Mouse (Mus musculus): Measurements from ENCODE around the gene St3gal3.

St3gal3 gene

DNA sequence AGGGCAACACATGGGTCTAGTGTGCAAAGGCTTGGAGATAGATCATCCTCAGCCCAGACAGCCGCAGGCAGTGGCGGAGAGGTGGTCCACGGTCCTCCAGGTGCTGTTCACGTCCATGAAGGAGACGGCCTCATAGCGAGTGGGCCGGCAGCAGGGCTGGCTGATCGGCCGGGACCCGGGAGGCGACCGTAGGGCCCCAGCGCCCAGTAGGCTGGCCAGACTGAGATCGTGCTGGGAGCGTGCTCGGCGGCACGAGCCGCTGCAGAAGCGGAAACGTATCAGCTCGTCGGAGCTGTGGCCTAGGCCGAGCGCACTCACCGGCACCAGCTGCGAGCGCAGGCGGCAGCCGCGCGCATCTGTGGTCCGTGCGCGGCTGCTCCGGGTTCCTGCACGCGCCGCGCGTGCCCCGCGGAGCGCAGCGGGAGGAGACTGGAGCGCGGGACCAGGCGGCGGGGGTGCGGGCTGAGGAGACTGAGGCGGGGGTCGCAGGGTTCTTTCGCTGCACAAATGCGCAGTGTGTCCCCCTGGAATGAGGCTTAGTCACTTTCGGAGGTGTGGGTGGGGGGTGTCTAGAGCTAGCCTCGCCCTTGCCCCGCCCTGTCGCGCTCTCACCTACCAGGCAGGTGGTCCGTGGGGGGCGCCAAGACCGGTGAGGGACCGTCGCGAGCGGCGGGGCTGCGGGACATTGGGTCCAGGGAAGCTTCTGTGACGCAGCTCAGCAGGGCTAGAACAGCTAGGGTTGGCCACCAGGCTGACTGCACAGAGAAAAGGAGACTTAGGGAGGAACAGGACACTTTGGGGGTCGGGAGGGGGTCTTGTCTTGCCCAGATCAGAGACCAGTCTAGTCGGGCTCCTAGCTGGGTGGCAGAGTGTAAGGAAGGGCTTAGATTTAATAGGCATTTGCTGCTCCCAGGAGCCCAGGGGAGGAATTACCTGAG is 207.9 kb downstream of the St3gal3 start:
- DNase-seq (ENCODE audit: low read depth, low spot score), result no peak

DNA sequence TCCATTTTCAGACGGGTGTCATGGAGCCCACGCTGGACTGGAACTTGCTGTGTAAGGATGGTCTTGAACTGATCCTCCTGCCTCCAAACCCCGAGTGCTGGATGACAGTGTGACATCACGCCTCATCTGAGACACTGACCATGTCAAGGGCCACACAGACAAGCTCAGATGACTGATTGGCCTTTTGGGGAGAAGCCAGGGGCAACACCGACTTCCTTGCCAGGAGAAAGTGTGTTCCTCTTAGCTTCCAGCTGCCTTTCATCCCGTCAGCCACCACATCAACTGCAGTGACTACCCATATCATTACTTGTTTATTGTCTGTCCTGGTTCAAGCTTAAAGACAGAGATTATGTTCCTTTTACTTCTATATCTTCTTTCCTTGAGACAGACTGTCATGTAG is 209.8 kb downstream of the St3gal3 start:
- no peak for DNase-seq (ENCODE audit: low read depth, low spot score)

DNA sequence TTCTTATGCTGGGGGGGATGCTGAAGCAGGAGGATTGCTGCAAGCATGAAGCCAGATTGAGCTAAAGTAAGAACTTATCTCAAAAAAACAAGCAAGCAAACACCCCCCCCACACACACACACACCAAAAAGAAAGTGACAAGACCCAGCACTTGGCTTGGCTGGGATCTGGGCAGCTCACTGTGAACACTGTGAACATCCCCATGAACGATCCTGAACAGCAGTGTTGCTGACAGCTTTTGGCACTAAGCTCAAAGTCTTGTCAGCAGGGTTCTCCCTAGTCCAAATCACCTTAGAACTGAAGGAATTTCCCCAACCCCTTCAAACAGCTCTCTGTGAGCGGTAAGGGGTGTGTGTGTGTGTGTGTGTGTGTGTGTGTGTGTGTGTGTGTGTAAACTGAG is 211.3 kb downstream of the St3gal3 start:
- no peak for DNase-seq (ENCODE audit: low read depth, low spot score)

DNA sequence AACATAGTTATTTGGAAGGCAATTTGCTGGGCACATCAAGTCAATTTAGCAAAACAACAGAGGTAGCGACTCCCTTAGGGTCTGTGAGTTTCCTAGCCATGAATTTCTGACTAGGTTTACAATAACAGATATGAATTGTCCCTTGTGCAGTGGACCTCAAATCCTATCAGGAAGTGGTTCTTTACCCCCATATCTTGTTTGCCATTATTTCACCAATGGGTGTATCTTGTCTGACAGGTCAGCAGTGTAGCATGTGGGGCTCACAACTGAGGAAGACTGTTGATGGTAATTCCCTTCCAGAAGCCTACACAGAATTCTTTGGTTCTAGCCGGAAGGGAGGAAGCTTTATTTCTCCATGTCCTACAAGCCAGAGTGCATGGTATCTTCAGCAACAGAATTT is 213.4 kb downstream of the St3gal3 start:
- DNase-seq (ENCODE audit: low read depth, low spot score), result no peak

DNA sequence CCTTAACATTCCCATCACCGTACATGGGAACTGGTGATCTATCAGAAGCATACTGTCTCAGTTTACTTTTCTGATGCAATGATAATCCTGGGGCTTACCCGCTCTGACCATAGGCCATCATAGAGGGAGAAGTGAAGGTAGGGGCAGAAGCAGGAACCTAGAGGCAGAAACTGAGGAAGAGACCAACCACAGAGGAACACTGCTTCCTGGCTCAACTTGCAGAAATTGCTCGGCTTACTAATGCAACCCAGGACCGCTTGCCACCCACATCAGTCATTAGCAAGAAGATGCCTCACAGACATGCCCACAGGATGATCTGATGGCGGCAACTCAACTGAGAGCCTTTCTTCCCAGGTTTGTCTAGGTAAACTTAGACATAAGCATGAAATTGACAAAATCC is 216.0 kb downstream of the St3gal3 start:
- no peak for DNase-seq (ENCODE audit: low read depth, low spot score)

DNA sequence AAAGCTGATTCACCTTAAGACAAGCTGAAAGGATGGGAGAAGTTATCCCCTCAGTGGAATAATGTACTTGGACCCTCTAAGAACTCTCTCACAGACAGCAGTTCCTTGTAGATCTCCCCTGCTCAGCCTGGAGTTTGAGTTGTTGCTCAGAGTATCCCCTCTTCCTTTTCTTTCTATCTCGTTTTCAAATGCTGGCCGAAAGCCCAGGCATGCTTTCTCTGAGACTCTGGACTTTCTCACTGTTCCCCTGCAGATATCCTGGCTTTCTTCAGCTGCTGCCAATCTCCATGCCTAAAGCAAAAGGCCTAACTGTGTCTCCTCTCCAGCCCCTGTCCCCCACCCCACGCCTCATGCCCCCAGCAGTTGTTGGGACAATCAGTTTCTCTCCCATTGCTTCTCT is 216.5 kb downstream of the St3gal3 start:
- no peak for DNase-seq (ENCODE audit: low read depth, low spot score)

DNA sequence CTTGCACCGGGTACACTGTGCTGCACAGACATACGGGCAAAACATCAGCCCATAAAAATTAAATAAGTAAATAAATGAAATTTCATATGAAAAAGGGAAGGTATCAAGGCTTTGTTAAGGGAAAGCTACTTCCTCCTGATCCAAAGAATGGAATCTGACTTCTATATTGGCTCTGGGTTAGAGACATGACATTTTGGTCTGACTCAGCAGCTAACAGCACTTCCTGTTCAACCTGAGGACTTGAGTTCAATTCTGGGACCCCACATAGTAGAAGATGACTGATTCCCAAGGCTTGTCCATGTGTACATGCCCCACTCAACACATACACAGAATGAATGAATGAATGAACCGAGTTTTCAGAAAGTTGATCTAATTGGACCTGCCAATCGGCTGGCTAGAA is 216.9 kb downstream of the St3gal3 start:
- no peak for DNase-seq (ENCODE audit: low read depth, low spot score)

DNA sequence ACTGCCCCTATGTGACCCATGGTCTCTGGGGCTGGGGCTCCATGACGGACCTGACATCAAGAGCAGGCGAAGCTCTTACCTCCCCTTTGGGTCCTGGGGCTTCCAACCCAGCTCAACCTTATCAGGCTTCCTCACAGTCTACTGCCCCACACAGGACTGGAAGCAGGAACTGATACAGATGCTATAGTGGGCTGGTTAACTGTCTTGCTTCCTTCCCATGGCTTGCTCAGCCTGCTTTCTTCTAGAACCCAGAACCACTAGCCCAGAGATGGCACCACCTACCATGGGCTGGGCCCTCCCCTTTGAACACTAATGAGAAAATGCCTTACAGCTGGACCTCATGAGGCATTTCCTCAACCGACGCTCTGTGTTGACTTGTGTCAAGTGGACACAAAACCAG is 217.3 kb downstream of the St3gal3 start:
- DNase-seq (ENCODE audit: low read depth, low spot score), result no peak

DNA sequence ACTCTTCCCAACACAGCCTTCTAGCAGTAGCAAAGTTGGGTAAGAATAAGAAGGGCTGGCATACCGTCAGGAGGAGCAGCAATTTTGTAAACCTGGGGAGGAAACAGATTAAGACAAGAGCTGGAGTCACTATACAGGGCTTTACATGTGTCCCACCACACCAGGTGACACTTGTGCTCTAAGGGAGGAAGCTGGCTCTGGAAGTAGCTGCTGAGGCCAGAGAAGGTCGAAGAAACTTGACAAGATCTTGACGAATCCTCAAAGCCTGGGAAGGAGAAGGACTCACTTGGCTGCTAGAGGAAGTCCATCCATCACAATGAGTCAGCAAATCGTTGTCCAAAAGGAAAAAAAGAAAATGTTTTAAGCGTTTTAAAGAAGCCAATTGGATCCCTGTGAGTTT is 218.3 kb downstream of the St3gal3 start:
- DNase-seq (ENCODE audit: low read depth, low spot score), result no peak

DNA sequence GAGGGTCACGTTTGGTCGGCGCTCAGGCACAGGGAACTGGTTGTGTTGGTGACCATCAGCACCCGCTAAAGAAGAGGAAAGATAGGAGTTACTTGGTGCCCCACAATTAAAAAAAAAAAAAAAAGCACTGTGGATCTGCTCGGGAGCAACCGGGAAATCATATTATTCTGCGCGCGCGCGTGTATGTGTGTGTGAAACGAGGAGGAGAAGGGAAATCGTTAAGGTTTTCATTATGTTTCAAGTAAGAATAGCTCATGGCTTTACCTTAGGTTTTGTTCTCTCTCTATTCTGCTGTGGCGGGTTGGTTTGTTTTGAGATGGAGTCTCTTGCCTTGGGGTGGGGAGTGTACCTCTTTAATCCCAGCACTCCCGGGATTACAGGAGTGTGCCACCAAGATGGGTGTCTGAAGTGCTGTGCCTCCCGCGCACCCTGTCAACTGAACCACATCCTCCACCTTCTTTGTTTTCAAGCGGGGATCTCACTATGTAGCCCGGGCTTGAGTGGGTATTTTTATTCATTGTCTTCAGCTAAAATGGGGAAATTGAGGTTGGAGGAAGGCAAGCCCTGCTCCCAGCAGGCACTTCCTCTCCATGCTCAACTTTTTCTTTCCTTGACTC is 219.1 kb downstream of the St3gal3 start:
- DNase-seq (ENCODE audit: low read depth, low spot score), result no peak

DNA sequence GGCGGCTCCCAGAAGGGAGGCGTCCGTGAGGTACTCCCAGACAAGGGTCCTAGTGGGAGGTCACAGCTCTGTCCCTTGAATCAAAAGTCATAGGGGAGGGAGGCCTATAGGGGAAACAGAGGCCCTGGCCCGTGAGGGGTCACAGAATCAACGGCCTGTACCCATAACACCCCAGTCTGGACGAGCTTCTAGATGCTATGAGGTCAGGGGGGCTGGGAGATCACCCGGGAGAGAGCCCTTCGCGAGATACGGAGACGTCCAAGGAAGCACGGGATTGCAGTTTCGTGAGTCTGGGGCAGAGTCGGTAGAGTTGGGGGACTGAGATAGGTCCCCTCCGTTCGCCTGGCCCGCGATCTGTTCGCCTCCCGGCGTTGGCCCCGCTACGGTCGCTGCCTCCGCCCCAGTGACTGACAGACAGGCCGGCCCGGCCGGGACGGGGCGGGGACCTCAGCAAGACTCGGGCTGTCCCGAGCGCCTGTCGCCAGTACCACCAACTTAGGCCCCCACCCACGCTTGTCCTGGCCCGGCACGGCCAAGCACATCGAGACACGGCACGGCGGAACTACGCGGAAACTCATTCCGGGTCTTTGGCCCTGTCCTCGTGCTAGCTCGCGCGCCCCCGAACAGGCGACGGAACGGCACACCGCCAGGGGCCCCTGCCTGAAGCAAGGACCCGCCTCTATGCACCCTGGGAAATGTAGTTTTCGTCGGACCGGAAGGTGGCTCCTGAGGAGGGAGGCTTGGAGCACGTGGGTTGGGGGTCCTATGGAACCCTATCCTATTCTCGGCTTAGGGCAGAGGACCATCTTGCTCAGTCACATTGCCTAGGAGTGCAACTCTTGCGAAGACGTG is 219.9 kb downstream of the St3gal3 start, which contains the start of gene Ipo13:
TSS of gene Ipo13 (minus strand) at position 409 of the 852 bp plus-strand sequence.
- DNase-seq (ENCODE audit: low read depth, low spot score), result peak; percentile 91

DNA sequence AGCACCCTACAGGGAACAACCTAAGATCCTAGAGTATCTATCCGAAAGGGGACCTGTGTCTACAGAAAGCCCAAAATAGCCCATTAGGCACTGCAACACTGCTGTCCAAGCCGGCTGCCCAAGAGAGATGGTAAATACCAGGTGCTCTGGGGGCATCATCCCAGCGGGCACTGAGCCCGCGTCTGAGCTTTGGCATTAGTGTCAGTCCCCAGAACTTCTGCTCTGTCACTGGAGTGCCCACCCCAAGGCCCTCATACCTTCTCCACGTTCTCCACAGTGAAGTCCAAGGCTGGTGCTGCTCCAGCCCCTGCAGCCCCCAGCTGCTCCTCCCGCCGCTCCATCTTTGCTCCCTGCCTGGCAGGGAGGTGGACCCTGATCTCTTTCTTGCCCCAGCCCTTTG is 220.7 kb downstream of the St3gal3 start:
- DNase-seq (ENCODE audit: low read depth, low spot score), result no peak

DNA sequence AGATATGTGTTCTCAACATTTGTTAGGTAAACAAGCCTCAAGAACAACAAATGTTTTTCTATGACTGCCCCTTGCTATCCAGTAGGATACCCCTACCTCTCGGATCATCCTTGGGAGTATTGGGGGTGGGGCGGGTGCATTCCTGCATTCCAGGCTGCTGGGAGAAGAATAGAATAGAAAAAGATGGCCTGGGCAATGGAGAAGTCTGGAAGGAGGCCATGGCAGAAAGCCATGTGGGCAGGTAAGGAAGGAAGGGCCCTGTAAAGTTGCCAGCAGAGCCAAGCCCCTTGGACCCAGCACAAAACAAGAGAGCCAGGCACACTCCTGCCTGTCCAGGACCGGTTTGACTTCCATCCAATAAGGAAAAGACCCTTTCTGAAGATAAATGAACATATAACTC is 221.3 kb downstream of the St3gal3 start:
- no peak for DNase-seq (ENCODE audit: low read depth, low spot score)

DNA sequence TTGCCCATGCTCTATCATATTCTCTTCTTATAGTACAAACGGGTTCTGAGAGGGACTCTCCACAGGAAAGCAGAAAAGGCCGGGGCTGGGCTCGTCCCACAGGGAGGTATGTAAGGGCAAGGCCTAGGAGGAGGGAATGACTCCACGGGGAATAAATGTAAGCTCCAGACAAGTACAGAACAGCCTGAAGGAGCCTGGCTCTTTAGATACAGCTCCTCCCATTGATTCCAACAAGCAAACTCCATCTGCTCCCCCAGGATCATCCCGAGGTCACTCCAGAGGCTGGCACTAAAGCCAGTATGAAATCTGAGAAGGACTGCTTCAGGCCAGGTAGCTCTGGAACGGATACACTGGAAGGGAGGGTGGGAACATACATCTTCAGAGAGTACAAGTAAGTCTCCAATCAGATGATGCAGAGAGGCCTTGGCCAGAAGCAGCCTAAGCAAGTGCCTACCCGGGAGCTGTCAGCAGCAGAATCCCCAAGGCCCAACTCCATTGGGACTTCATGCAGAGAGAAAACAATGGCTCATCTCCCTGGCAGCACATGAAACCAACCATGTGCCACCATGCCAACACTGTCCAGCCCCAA is 221.9 kb downstream of the St3gal3 start:
- no peak for DNase-seq (ENCODE audit: low read depth, low spot score)

DNA sequence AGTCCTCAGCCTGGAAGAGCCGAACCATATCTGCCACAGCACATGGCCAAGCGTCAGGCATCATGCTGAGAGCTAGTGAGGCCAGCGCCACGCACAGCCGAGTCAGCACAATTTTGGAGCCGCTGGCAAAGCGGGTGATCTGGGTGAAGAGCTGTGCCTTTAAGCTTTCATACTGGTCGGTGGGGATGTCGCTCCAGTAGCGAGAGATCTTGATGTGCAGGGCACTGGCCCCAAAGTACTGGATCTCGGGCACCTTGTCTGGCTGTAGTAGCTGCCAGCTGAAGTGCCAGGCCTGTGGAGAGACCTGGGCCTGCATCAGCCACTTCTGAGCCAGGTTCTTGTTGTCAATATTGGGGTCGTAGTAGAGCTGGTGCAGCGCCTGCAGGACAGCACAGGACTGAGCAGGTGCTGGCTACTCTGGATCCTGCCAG is 222.6 kb downstream of the St3gal3 start:
- DNase-seq (ENCODE audit: low read depth, low spot score), result no peak

DNA sequence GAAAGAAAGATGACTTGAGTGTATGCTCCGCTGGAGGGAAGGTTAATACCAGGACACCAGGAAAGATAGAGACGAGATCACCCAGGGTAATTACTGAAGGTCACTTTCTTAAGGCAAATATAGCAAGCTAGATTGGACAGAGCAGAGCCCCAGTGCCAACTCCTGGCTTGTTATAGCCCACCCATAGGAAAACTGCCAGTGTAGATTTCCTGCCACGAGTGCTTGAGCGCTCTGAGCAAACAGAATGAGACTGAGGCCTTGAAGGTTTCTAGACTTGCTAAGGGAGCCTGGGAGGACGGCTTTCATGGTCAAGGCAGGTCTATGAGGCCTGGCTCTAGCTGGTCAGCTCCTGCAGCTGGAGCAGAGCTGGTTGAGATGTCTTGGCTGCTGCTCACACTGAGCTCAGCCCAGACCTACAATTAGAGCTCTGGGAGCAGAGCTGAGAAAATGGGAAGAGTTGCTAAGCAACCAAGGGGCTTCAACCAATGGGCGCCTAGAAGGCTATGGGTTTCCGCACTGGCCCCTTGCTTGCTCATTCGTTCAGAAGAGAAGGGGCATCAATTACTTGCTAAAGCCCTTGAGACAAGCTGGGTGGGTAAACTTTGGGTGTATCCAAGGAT is 225.8 kb downstream of the St3gal3 start:
- DNase-seq (ENCODE audit: low read depth, low spot score), result no peak

DNA sequence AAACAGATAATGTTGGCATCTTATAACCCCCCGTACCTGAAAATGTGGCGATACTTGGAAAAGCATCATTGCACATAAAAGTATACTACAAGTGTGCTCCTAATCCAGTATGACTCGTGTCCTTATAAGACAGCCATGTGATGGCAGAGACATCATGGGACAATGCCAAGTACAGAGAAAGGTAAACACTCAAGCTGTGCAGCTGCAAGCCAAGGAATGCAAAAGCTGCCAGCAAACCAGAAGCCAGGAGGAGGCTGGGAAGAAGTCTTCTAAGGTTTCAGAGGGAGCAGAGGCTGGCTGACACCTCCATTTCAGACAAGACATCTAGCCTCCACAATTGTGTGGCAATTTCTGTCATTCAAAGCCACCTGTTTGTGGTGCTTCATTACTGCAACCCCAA is 228.5 kb downstream of the St3gal3 start:
- no peak for DNase-seq (ENCODE audit: low read depth, low spot score)

DNA sequence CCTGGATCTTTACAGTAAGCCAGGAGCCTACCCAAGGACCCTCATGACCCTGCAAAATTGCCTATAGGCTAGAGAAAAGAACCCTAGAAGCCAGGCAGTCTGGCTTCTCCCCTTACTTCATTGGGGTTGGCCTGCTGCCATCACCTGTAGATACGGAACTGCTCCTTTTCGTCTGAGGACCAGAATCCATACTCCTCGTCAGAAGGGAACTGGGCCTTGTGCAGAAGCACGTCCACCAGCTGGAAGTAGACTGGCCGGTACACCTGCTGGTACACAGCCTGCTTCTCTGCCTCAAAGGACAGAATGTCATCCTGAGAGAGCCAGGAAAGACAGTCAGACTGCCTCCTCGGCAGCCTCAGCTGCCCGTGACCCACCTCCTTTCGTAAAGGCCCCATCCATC is 230.0 kb downstream of the St3gal3 start:
- DNase-seq (ENCODE audit: low read depth, low spot score), result no peak

DNA sequence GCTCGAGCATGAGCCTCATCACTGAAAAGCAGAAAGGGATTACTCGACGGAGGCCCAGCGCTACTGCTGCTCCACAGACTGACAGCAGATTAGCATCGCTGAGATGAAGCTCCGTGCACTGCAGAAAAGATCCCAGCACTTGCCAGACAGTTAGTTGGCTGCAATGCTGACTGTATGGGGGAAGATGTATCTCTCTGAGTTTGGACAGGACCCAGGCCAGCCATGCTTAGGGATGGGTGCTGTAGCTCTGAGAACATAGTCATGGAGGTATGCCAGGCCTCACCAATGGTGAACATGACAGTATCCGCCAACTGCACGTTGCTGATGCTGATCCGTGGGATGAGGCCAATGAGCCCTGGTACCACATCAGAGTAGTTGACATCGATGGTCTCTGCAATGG is 230.6 kb downstream of the St3gal3 start:
- DNase-seq (ENCODE audit: low read depth, low spot score), result no peak

DNA sequence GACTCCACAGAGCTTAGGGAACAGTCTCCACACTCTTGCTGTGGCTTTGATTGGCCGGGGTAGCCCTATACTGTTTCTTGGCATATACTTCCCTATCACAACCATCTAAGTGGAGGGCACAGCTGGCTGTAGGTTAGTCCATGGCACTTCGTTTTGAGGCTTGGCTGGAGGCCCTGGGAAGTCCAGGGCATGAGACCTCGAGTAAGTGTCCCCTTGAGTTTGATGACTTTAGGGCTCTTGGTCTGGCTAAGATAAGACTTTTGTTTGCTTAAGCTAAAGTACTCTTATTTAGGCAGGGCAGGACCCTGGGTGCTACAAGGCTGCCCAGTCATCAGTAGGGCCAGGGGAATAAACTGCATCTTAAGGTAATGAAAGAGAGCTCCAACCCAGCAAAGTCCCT is 236.6 kb downstream of the St3gal3 start:
- no peak for DNase-seq (ENCODE audit: low read depth, low spot score)

DNA sequence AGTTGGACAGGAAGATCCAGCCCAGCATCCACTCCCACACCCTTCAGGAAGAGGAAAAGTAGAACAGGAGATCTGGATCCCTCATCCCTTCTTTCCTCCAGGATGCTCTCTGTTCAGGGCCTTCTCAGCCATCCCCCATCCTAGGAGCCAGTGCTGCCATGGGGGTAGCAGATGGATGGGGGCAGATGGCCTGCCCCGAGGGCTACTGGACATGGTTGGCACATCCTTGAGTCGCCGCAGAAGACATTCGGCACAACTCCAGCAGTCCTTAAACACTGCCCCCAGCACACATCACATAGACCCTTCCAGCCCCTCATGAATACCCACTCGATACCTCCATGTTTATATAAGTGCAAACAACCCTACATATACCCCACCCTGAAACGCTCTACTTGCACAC is 238.7 kb downstream of the St3gal3 start:
- no peak for DNase-seq (ENCODE audit: low read depth, low spot score)

Measured in embryo, embryonic 11.5 days (tissue).